Mouse (Mus musculus) lung, postnatal 10 days (tissue): ENCODE measurements at regions not wholly inside any gene's neighbourhood (a gene's known extent, or its start where the extent isn't known, plus 50 kb on each side); places are given as distances from the start of the nearest gene placed in this dataset.

Experiments
- DNase-seq: peaks from one replicate; pipeline ENCODE4 v3.0.0; 2021

GRCm38 (mm10) chr13:112004126-112004525 is 195.3 kb upstream of the Map3k1 start:
- DNase-seq, result no peak

- DNase-seq, result peak; percentile 64
Observed at GRCm38 (mm10) chr13:112005421-112005820, 196.6 kb upstream of the Map3k1 start.

GRCm38 (mm10) chr13:112008806-112009205 is 200.0 kb upstream of the Map3k1 start:
- no peak for DNase-seq

- DNase-seq, result no peak
Observed at GRCm38 (mm10) chr13:112009288-112009687, 200.5 kb upstream of the Map3k1 start.

- peak; percentile 41 for DNase-seq
Observed at GRCm38 (mm10) chr13:112010464-112010863, 201.7 kb upstream of the Map3k1 start.

GRCm38 (mm10) chr13:112012640-112013039 is 203.8 kb upstream of the Map3k1 start:
- DNase-seq, result no peak

- DNase-seq, result no peak
Observed at GRCm38 (mm10) chr13:112015083-112015482, 206.3 kb upstream of the Map3k1 start.

GRCm38 (mm10) chr13:112016280-112016679 is 207.5 kb upstream of the Map3k1 start:
- no peak for DNase-seq

GRCm38 (mm10) chr13:112018497-112019281 is 209.9 kb upstream of the Map3k1 start:
- no peak for DNase-seq

GRCm38 (mm10) chr13:112019575-112019974 is 210.8 kb upstream of the Map3k1 start:
- no peak for DNase-seq

GRCm38 (mm10) chr13:112023171-112023570 is 214.4 kb upstream of the Map3k1 start:
- peak; percentile 14 for DNase-seq

- DNase-seq, result peak; percentile 59
Observed at GRCm38 (mm10) chr13:112024667-112025585, 216.1 kb upstream of the Map3k1 start.

- peak; percentile 61 for DNase-seq
Observed at GRCm38 (mm10) chr13:112025586-112025950, 216.8 kb upstream of the Map3k1 start.

- DNase-seq, result no peak
Observed at GRCm38 (mm10) chr13:112027736-112028135, 218.9 kb upstream of the Map3k1 start.

- no peak for DNase-seq
Observed at GRCm38 (mm10) chr13:112031061-112031460, 222.3 kb upstream of the Map3k1 start.

- peak; percentile 62 for DNase-seq
Observed at GRCm38 (mm10) chr13:112031631-112032320, 223.0 kb upstream of the Map3k1 start.

- no peak for DNase-seq
Observed at GRCm38 (mm10) chr13:112037731-112038380, 229.1 kb upstream of the Map3k1 start.

- DNase-seq, result no peak
Observed at GRCm38 (mm10) chr13:112038556-112039304, 229.9 kb upstream of the Map3k1 start.

- no peak for DNase-seq
Observed at GRCm38 (mm10) chr13:112039422-112040145, 230.8 kb upstream of the Map3k1 start.

- peak; percentile 16 for DNase-seq
Observed at GRCm38 (mm10) chr13:112043524-112044246, 234.9 kb upstream of the Map3k1 start.
